Mouse (Mus musculus) adrenal gland, postnatal 36 days (tissue): Measurements from ENCODE around the gene Gkn3. TPM values are rescaled to one million over a fixed set of nuclear protein-coding genes. Genes with fewer than 3 reads are reported as not detected.

ENCODE experiments used
- DNase-seq, 2 experiments: peaks; one replicate each; pipeline ENCODE4 v3.0.0; 2021; ENCODE audit warnings: mixed read lengths in 1 of 2
- total RNA-seq, 2 experiments: library from RNA; stranded (reverse); gene quantifications; 2 replicates each; pipeline ENCODE4 v1.2.3; 2021

Gene Gkn3
- total RNA-seq, 2 experiments from 2014 or later: 0.33 to 0.63 TPM

- DNase-seq: no peak
Observed at GRCm38 (mm10) chr6:87354441-87354840, 34.3 kb downstream of the Gkn3 start.

- no peak for DNase-seq
Observed at GRCm38 (mm10) chr6:87350829-87351228, 37.9 kb downstream of the Gkn3 start, which contains the start of gene Gkn1. Gkn1 (minus strand) TSS chr6:87350942.

GRCm38 (mm10) chr6:87335935-87336295 lies 52.8 kb downstream of the Gkn3 start:
- DNase-seq: no peak

GRCm38 (mm10) chr6:87335091-87335934 lies 53.4 kb downstream of the Gkn3 start, which contains the start of gene Antxr1:
Antxr1 (minus strand) TSS chr6:87335821.
- DNase-seq: peak; percentile 61 to 65

GRCm38 (mm10) chr6:87334361-87335090 lies 54.2 kb downstream of the Gkn3 start:
- DNase-seq: no peak

Other genes starting within 250 kb of the Gkn3 start
- gene Antxr1, start 53.1 kb downstream of the Gkn3 start, total RNA-seq: 10 to 100 TPM; 16.3 to 21.7 TPM
- not detected for gene Gkn1, start 38.0 kb downstream of the Gkn3 start, total RNA-seq
- gene Gkn2, start 15.6 kb downstream of the Gkn3 start, total RNA-seq: not detected
- not detected for gene Bmp10, start 40.1 kb upstream of the Gkn3 start, total RNA-seq
- gene Arhgap25, start 144.3 kb upstream of the Gkn3 start, total RNA-seq: 1 to 10 TPM; 2.8 to 3.7 TPM
- gene Prokr1, start 201.8 kb upstream of the Gkn3 start, total RNA-seq: under 1 TPM; 0.36 to 0.63 TPM